Mouse (Mus musculus): Measurements from ENCODE around the gene Hypm. TPM values are rescaled to one million over a fixed set of nuclear protein-coding genes. Genes with fewer than 3 reads are reported as not detected.

Gene Hypm
- not detected in 2 replicates for polyA plus RNA-seq (2012; rRNA removed)

GRCm38 (mm10) chrX:9846628-9847027 is at the start of gene Hypm:
Hypm (plus strand) TSS chrX:9846928.
- Histone ChIP-seq H3K4me1 (ENCODE audit: control insufficient read depth, insufficient read depth, low read length) (no peaks in the 10 kb centered on the region), H3K4me3 (ENCODE audit: insufficient read depth, low read length) (no peak within 1 kb of the TSS), H3K27ac (ENCODE audit: insufficient read depth, low read length) (no peak within 1 kb of the TSS)
- TF ChIP-seq POLR2A (IDR thresholded peaks at IDR 0.05; ENCODE audit: extremely low read depth, insufficient read depth, low read length) (no peak), CTCF (IDR thresholded peaks at IDR 0.05; ENCODE audit: extremely low read depth, insufficient read depth, low read length) (no peak)

DNA sequence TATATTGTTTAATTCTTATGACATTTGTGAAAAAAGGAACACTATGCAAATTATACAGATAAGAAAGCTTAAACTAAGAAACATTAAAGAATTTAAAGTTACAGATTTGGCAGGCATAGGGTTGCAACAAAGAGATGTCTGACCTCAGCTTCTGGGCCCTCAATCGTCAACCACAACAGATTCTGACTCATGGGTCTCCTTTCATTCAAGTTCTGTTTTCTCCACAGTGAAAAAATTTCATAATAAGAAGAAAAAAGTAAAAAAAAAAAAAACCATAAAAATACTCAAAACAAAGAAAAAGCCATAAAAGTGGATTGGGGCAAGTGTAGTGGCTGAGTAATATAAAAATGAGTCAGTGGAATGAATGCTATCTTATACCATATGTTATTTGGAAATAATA is 36.6 kb upstream of the Hypm start:
- Histone ChIP-seq H3K4me1 (ENCODE audit: control insufficient read depth, insufficient read depth, low read length) (no peaks in the 10 kb centered on the region), H3K4me3 (ENCODE audit: insufficient read depth, low read length) (no peak overlapping the region), H3K27ac (ENCODE audit: insufficient read depth, low read length) (no peak overlapping the region)
- TF ChIP-seq CTCF (IDR thresholded peaks at IDR 0.05; ENCODE audit: extremely low read depth, insufficient read depth, low read length) (no peak), POLR2A (IDR thresholded peaks at IDR 0.05; ENCODE audit: extremely low read depth, insufficient read depth, low read length) (no peak)

DNA sequence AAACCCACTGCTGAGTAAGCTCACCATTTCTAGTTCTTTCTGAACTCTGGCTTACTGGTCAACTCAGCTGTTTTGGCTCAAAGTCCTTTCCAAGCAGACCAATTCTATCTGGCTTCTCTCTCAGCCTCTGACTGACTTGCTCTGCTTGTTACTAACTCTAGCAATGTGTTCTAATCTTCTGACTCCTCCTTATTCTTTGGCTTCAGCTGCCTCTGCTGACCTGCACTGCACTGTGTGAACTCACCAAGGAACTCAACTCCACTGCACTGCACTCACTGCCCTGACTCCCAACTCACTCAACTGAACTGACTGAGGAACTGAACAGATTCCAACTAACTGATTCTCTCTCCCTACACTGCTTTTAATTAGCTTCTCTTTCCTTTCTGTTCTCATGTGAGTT is 34.3 kb upstream of the Hypm start:
- Histone ChIP-seq H3K4me1 (ENCODE audit: control insufficient read depth, insufficient read depth, low read length) (no peaks in the 10 kb centered on the region), H3K27ac (ENCODE audit: insufficient read depth, low read length) (no peak overlapping the region), H3K4me3 (ENCODE audit: insufficient read depth, low read length) (no peak overlapping the region)
- TF ChIP-seq POLR2A (IDR thresholded peaks at IDR 0.05; ENCODE audit: extremely low read depth, insufficient read depth, low read length) (no peak), CTCF (IDR thresholded peaks at IDR 0.05; ENCODE audit: extremely low read depth, insufficient read depth, low read length) (no peak)

- no peaks in the 10 kb centered on the region for H3K4me1 ChIP-seq (ENCODE audit: control insufficient read depth, insufficient read depth, low read length)
- no peak overlapping the region for H3K4me3 ChIP-seq (ENCODE audit: insufficient read depth, low read length)
- TF ChIP-seq POLR2A (IDR thresholded peaks at IDR 0.05; ENCODE audit: extremely low read depth, insufficient read depth, low read length) (no peak), CTCF (IDR thresholded peaks at IDR 0.05; ENCODE audit: extremely low read depth, insufficient read depth, low read length) (no peak)
- no peak overlapping the region for H3K27ac ChIP-seq (ENCODE audit: insufficient read depth, low read length)
These were observed 11.9 kb upstream of the Hypm start for GRCm38 (mm10) chrX:9834779-9835178.

DNA sequence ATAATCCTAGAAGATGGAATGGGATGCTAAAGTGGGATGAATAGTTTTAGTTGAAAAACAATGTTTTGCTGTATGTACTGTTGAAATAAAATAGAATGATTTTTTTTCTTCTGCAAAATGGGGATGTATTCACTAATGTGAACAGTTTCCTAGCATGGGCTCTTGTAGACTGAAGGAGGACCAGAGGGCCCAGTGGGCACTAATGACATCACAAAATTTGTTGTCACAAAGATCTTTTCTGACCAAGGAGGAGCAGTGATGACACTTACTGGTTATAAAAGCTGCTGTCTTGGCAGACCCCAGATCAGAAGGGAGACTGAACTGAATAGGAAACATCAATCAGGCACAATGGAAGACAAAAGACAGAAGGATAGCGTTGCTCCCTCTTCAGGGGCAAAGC is 2.7 kb downstream of the Hypm start, which contains the start of gene H2al3:
TSS of gene H2al3 (plus strand) at position 301 of the 400 bp plus-strand sequence.
- Histone ChIP-seq H3K4me3 (ENCODE audit: insufficient read depth, low read length) (no peak within 1 kb of the TSS), H3K4me1 (ENCODE audit: control insufficient read depth, insufficient read depth, low read length) (no peaks in the 10 kb centered on the region), H3K27ac (ENCODE audit: insufficient read depth, low read length) (no peak within 1 kb of the TSS)
- TF ChIP-seq POLR2A (IDR thresholded peaks at IDR 0.05; ENCODE audit: extremely low read depth, insufficient read depth, low read length) (no peak), CTCF (IDR thresholded peaks at IDR 0.05; ENCODE audit: extremely low read depth, insufficient read depth, low read length) (no peak)

DNA sequence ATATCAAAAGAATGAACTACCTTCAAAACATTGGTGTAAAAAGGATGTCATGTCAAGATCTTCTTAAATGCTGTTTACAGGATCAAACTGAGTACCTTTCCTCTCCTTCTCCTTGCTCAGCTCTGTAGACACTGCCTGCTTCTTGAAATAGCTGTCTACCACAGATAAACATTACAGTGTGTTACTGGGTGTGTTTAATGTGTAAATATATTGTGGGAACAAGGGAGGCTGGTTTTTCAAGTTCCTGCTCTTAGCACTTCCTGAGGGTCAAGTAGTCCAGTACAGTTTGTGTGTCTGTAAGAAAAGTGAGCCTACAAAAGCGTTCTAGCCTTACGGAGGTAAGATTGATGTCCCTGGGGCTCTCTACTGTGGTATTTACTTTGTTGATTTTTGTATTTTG is 15.1 kb downstream of the Hypm start:
- no peaks in the 10 kb centered on the region for H3K4me1 ChIP-seq (ENCODE audit: control insufficient read depth, insufficient read depth, low read length)
- no peak overlapping the region for H3K4me3 ChIP-seq (ENCODE audit: insufficient read depth, low read length)
- H3K27ac ChIP-seq (ENCODE audit: insufficient read depth, low read length), result no peak overlapping the region
- no peak for TF ChIP-seq POLR2A (IDR thresholded peaks at IDR 0.05; ENCODE audit: extremely low read depth, insufficient read depth, low read length)
- TF ChIP-seq CTCF (IDR thresholded peaks at IDR 0.05; ENCODE audit: extremely low read depth, insufficient read depth, low read length), result no peak

DNA sequence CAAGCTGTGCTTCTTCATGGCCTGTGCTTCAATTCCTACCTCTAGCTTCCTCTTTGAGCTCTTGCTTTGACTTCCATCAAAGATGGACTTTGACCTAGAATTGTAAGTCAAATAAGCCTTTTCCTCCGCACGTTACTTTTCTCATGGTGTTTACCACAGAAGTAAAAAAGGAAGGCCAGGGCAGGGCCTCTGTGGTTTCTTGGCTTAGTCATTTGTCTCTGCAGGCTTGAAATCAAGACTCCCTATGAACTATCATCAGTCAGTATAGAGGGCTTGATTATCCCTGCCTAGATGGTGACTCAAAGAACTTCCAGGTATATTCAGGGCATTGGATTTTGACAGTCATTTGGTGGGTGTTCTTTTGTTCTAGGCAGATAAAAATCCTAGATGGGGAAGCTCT is 28.8 kb downstream of the Hypm start:
- no peak overlapping the region for H3K4me3 ChIP-seq (ENCODE audit: insufficient read depth, low read length)
- TF ChIP-seq CTCF (IDR thresholded peaks at IDR 0.05; ENCODE audit: extremely low read depth, insufficient read depth, low read length), result no peak
- TF ChIP-seq POLR2A (IDR thresholded peaks at IDR 0.05; ENCODE audit: extremely low read depth, insufficient read depth, low read length), result no peak
- no peak overlapping the region for H3K27ac ChIP-seq (ENCODE audit: insufficient read depth, low read length)
- no peaks in the 10 kb centered on the region for H3K4me1 ChIP-seq (ENCODE audit: control insufficient read depth, insufficient read depth, low read length)

GRCm38 (mm10) chrX:9885322-9885721 is 38.6 kb downstream of the Hypm start, which contains the start of gene Sytl5:
Sytl5 (plus strand) TSS chrX:9885622.
- TF ChIP-seq CTCF (IDR thresholded peaks at IDR 0.05; ENCODE audit: extremely low read depth, insufficient read depth, low read length) (no peak), POLR2A (IDR thresholded peaks at IDR 0.05; ENCODE audit: extremely low read depth, insufficient read depth, low read length) (no peak)
- Histone ChIP-seq H3K27ac (ENCODE audit: insufficient read depth, low read length) (no peak within 1 kb of the TSS), H3K4me3 (ENCODE audit: insufficient read depth, low read length) (no peak within 1 kb of the TSS), H3K4me1 (ENCODE audit: control insufficient read depth, insufficient read depth, low read length) (no peaks in the 10 kb centered on the region)

Other genes starting within 250 kb of the Hypm start
- 146 and 161 TPM in 2 replicates for gene Dynlt3, start 183.9 kb upstream of the Hypm start, polyA plus RNA-seq (2012; rRNA removed)
- gene H2al3, start 2.8 kb downstream of the Hypm start, polyA plus RNA-seq (2012; rRNA removed), result not detected in 2 replicates
- 0.98 and 1.0 TPM in 2 replicates for gene Sytl5, start 38.7 kb downstream of the Hypm start, polyA plus RNA-seq (2012; rRNA removed)